Mouse (Mus musculus) neural tube, embryonic 14.5 days (tissue): ENCODE data around the gene Ush1c. TPM values are rescaled to one million over a fixed set of nuclear protein-coding genes. Genes with fewer than 3 reads are reported as not detected.
A peak's percentile ranks its signal among the peaks of the same experiment; 100 is the strongest.

ENCODE experiments used
- ATAC-seq: fragments of 200-750 bp; cut with Nextera tagmentation; 2 replicates; pipeline ENCODE4 v1.8.0; 2017; ENCODE audit warnings: low read depth, mild to moderate bottlenecking, moderate TSS enrichment, moderate library complexity
- H3K27ac ChIP-seq: fragments of 300-500 bp; sonication (generic); 2 replicates; pipeline ENCODE4 v1.5.1; 2014; ENCODE audit warnings: low read depth, mild to moderate bottlenecking, control low read depth, low read length, moderate library complexity, mixed read lengths
- H3K27me3 ChIP-seq: fragments of 300-500 bp; sonication (generic); 2 replicates; pipeline ENCODE4 v1.6.1; 2014; ENCODE audit warnings: low read length; ENCODE audit not compliant: control insufficient read depth, insufficient read depth
- H3K36me3 ChIP-seq: fragments of 300-500 bp; sonication (generic); 2 replicates; pipeline ENCODE4 v1.6.1; 2014; ENCODE audit warnings: low read length, mixed read lengths; ENCODE audit not compliant: control insufficient read depth, insufficient read depth
- H3K4me1 ChIP-seq: fragments of 300-500 bp; sonication (generic); 2 replicates; pipeline ENCODE4 v1.6.1; 2014; ENCODE audit warnings: low read length; ENCODE audit not compliant: control insufficient read depth, insufficient read depth
- H3K4me2 ChIP-seq: fragments of 300-500 bp; sonication (generic); 2 replicates; pipeline ENCODE4 v1.6.1; 2014; ENCODE audit warnings: mild to moderate bottlenecking, low read depth, low read length, control low read depth
- H3K4me3 ChIP-seq: fragments of 300-500 bp; sonication (generic); 2 replicates; pipeline ENCODE4 v1.5.1; 2014; ENCODE audit warnings: low read depth, low read length, control low read depth, mixed read lengths
- H3K9ac ChIP-seq: fragments of 300-500 bp; sonication (generic); replicated peaks from 2 replicates; pipeline ENCODE4 v1.6.1; 2014; ENCODE audit warnings: low read depth, mild to moderate bottlenecking, control low read depth, low read length, mixed read lengths
- H3K9me3 ChIP-seq: fragments of 300-500 bp; sonication (generic); 2 replicates; pipeline ENCODE4 v1.6.1; 2016; ENCODE audit warnings: low read length; ENCODE audit not compliant: control insufficient read depth
- WGBS: fragments of 180-500 bp; shearing (Covaris S2); extraction: QIAGEN DNeasy Blood & Tissue Kit; methylation state at CpG from one replicate; pipeline ENCODE4 v1.1.7; 2014; 5-methylcytosine and 5-hydroxymethylcytosine counted together
- polyA plus RNA-seq: library from polyadenylated mRNA; unstranded; fragments of >200 nt; fragmentation: Nextera tagmentation; extraction: Ambion mirVana; gene quantifications from 2 replicates; pipeline ENCODE4 v1.2.1, GENCODE M21; 2014

Ush1c gene
- polyA plus RNA-seq, 1 experiment from 2014 or later = 1.6 TPM

GRCm38 (mm10) chr7:46251841-46252240 is 13.5 kb upstream of the Ush1c start:
- no peak overlapping the region for H3K4me2 ChIP-seq
- H3K9ac ChIP-seq = no peak overlapping the region
- H3K4me1 ChIP-seq = no peaks in the 10 kb centered on the region
- ATAC-seq = no peak
- H3K36me3 ChIP-seq = no peaks in the 10 kb centered on the region
- WGBS = 88% methylated on average over 4 of the region's 4 CpGs
- no peaks in the 10 kb centered on the region for H3K27me3 ChIP-seq
- H3K27ac ChIP-seq = no peak overlapping the region
- no peaks in the 10 kb centered on the region for H3K9me3 ChIP-seq
- no peak overlapping the region for H3K4me3 ChIP-seq

GRCm38 (mm10) chr7:46247606-46248005 is 9.3 kb upstream of the Ush1c start:
- no peak overlapping the region for H3K9ac ChIP-seq
- H3K4me2 ChIP-seq = no peak overlapping the region
- no peaks in the 10 kb centered on the region for H3K4me1 ChIP-seq
- H3K27me3 ChIP-seq = no peaks in the 10 kb centered on the region
- no peak overlapping the region for H3K4me3 ChIP-seq
- WGBS = 93% methylated on average over 3 of the region's 3 CpGs
- no peaks in the 10 kb centered on the region for H3K36me3 ChIP-seq
- H3K9me3 ChIP-seq = no peaks in the 10 kb centered on the region
- no peak overlapping the region for H3K27ac ChIP-seq
- no peak for ATAC-seq

- Histone ChIP-seq H3K4me1 (no peaks in the 10 kb centered on the region), H3K9me3 (no peaks in the 10 kb centered on the region), H3K9ac (no peak overlapping the region), H3K36me3 (no peaks in the 10 kb centered on the region), H3K27me3 (no peaks in the 10 kb centered on the region), H3K27ac (no peak overlapping the region), H3K4me3 (no peak overlapping the region), H3K4me2 (no peak overlapping the region)
- no peak for ATAC-seq
These were observed 8.6 kb upstream of the Ush1c start for GRCm38 (mm10) chr7:46246876-46247275.

- H3K4me3 ChIP-seq = no peak within 1 kb of the TSS
- H3K27me3 ChIP-seq = no peaks in the 10 kb centered on the region
- no peak within 1 kb of the TSS for H3K27ac ChIP-seq
- H3K4me2 ChIP-seq = no peak within 1 kb of the TSS
- H3K36me3 ChIP-seq = no peaks in the 10 kb centered on the region
- ATAC-seq = no peak
- H3K4me1 ChIP-seq = no peaks in the 10 kb centered on the region
- no peak within 1 kb of the TSS for H3K9ac ChIP-seq
- H3K9me3 ChIP-seq = no peaks in the 10 kb centered on the region
- WGBS = 20% methylated on average over 2 of the region's 2 CpGs
These were observed 2.4 kb upstream of the Ush1c start, which contains the start of gene Otog for GRCm38 (mm10) chr7:46240696-46241095. TSS of gene Otog (plus strand) at chr7:46240987.

DNA sequence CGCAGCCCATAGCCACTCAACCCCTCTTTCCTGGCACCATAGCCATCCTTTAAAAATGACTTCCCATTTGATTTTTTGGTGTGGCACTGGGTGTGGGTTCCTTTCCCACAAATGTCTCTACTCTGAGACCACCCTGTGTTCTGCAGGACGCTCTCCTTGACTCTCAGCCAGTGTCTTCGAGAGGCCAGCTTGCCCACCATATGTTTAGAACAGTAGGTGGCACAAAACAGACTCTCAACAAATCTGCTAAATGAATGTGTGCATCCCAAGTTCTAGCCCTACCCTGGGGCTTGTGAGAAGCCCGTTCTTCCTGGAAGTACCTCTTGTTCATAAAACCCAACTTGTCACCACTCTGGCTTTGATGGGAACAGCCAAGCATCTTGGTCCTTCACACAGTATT is 1.8 kb upstream of the Ush1c start:
- no peak for ATAC-seq
- H3K9me3 ChIP-seq = no peaks in the 10 kb centered on the region
- H3K4me1 ChIP-seq = no peaks in the 10 kb centered on the region
- no peaks in the 10 kb centered on the region for H3K36me3 ChIP-seq
- no peak overlapping the region for H3K27ac ChIP-seq
- H3K9ac ChIP-seq = no peak overlapping the region
- no peaks in the 10 kb centered on the region for H3K27me3 ChIP-seq
- H3K4me3 ChIP-seq = no peak overlapping the region
- WGBS = 86% methylated on average over 4 of the region's 4 CpGs
- no peak overlapping the region for H3K4me2 ChIP-seq

- no peak overlapping the region for H3K9ac ChIP-seq
- no peaks in the 10 kb centered on the region for H3K27me3 ChIP-seq
- ATAC-seq = no peak
- H3K4me2 ChIP-seq = no peak overlapping the region
- no peak overlapping the region for H3K4me3 ChIP-seq
- no peaks in the 10 kb centered on the region for H3K36me3 ChIP-seq
- 62% methylated on average over 7 of the region's 7 CpGs for WGBS
- no peak overlapping the region for H3K27ac ChIP-seq
- no peaks in the 10 kb centered on the region for H3K9me3 ChIP-seq
- no peaks in the 10 kb centered on the region for H3K4me1 ChIP-seq
These were observed 1.1 kb downstream of the Ush1c start for GRCm38 (mm10) chr7:46237192-46237591.

DNA sequence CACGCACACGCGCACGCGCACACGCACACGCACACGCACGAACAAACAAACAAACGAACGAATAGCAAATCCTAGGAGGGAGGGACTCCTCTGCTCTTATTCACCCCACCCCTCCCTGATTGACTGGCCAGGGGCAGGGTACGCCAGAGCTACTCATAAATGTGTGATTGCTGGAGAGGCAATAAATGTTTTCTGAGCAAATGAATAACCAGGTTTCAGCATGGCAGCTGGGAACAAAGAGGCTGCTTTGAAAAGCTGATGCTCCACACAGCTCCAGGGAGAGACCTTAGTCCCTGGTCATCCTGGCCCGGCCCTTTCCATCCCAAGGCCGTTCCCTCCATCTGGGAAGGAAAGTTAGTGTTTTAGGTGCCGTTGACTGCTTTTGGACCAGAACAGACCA is 1.9 kb downstream of the Ush1c start:
- no peaks in the 10 kb centered on the region for H3K27me3 ChIP-seq
- H3K4me3 ChIP-seq = no peak overlapping the region
- no peaks in the 10 kb centered on the region for H3K4me1 ChIP-seq
- H3K9ac ChIP-seq = no peak overlapping the region
- no peaks in the 10 kb centered on the region for H3K36me3 ChIP-seq
- H3K27ac ChIP-seq = peak overlapping the region; percentile 41; the same call in 1 of the 2 replicates
- no peaks in the 10 kb centered on the region for H3K9me3 ChIP-seq
- 62% methylated on average over 15 of the region's 15 CpGs for WGBS
- no peak for ATAC-seq
- no peak overlapping the region for H3K4me2 ChIP-seq

DNA sequence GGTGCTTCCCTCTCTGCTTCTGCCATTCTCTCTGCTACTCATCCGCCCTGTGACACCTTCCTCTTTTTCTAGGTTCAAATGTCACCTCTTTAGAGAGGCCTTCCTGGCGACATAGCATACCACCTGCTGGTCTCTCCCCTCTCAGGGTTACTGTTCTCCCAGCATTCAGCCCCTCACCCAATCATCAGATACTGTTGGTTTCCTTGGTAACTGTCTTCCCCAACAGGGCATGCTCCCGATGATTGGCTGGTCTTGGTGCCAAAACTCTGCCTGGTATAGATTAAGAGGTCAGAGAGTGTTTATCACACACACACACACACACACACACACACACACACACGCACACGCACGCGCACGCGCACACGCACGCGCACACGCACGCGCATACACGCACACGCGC is 2.4 kb downstream of the Ush1c start:
- Histone ChIP-seq H3K9ac (no peak overlapping the region), H3K4me2 (no peak overlapping the region), H3K4me1 (no peaks in the 10 kb centered on the region), H3K36me3 (no peaks in the 10 kb centered on the region), H3K27ac (no peak overlapping the region), H3K4me3 (no peak overlapping the region), H3K9me3 (no peaks in the 10 kb centered on the region), H3K27me3 (no peaks in the 10 kb centered on the region)
- peak; percentile 69; the same call in 1 of the 2 replicates for ATAC-seq
- 67% methylated on average over 18 of the region's 18 CpGs for WGBS

DNA sequence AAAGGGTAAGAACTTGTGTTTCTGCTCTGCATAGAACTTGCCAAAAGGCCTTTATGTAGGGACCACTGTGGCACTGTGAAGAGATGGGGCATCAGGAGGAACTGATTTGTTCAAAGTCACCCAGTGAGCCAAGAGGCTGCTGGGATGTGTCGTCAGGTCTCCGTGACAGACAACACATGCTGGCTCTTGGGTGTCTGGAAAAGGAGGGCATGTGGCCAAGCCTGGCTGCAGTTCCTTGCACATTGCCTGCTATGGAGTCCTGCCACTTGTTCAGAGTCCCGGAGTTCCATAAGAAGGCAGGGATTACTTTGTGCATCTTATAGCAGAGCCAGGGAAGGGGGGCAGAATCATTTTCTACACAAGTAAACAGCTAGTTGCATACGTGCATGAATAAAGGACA is 11.4 kb downstream of the Ush1c start:
- Histone ChIP-seq H3K27me3 (no peaks in the 10 kb centered on the region), H3K36me3 (no peaks in the 10 kb centered on the region), H3K27ac (no peak overlapping the region), H3K9me3 (no peaks in the 10 kb centered on the region), H3K4me3 (no peak overlapping the region), H3K9ac (no peak overlapping the region), H3K4me2 (no peak overlapping the region), H3K4me1 (no peaks in the 10 kb centered on the region)
- no peak for ATAC-seq
- WGBS = 65% methylated on average over 4 of the region's 4 CpGs

GRCm38 (mm10) chr7:46226253-46226652 is 12.1 kb downstream of the Ush1c start:
- Histone ChIP-seq H3K4me1 (no peaks in the 10 kb centered on the region), H3K4me3 (no peak overlapping the region), H3K36me3 (no peaks in the 10 kb centered on the region), H3K9me3 (no peaks in the 10 kb centered on the region), H3K27ac (no peak overlapping the region), H3K27me3 (no peaks in the 10 kb centered on the region), H3K4me2 (no peak overlapping the region), H3K9ac (no peak overlapping the region)
- no peak for ATAC-seq
- WGBS = 30% methylated on average over 7 of the region's 7 CpGs
